Mouse (Mus musculus): ENCODE results near the gene E330021D16Rik.

GRCm38 (mm10) chr6:136390262-136390661, 25.1 kb downstream of the E330021D16Rik start:
- TF ChIP-seq EP300 (IDR thresholded peaks at IDR 0.05; ENCODE audit: low read depth) (no peak), CTCF (IDR thresholded peaks at IDR 0.05; ENCODE audit: low read depth) (no peak)

Measured in liver, embryonic 14.5 days (tissue).